Mouse (Mus musculus) CH12.LX (cell line): Measurements from ENCODE around the gene Sox2.
A peak's percentile ranks its signal among the peaks of the same experiment; 100 is the strongest.

Experiments
- CTCF ChIP-seq, 2 experiments: IDR thresholded peaks in 1 of 2; conservative IDR thresholded peaks in 1 of 2; 2 replicates each; pipeline ENCODE4 v1.5.1; 2011 to 2012; ENCODE audit warnings: low read depth in 2 of 2, low read length in 2 of 2, improper control_type of control experiment in 1 of 2, inconsistent platforms in 1 of 2, mild to moderate bottlenecking in 1 of 2, moderate library complexity in 1 of 2
- ELF1 ChIP-seq: IDR thresholded peaks from 2 replicates; pipeline ENCODE4 v1.6.1; 2014; ENCODE audit warnings: low read depth, mild to moderate bottlenecking, inconsistent platforms, low read length, improper control_type of control experiment
- EP300 ChIP-seq: IDR thresholded peaks from 2 replicates; pipeline ENCODE4 v1.6.1; 2011; ENCODE audit warnings: low read length, improper control_type of control experiment
- GABPA ChIP-seq: IDR thresholded peaks from 2 replicates; pipeline ENCODE4 v1.6.1; 2012; ENCODE audit warnings: low read depth, low read length, improper control_type of control experiment, inconsistent platforms; ENCODE audit not compliant: insufficient replicate concordance
- MAFK ChIP-seq: IDR thresholded peaks from 2 replicates; pipeline ENCODE4 v1.6.1; 2011; ENCODE audit warnings: low read length, improper control_type of control experiment; ENCODE audit not compliant: insufficient replicate concordance
- RAD21 ChIP-seq: IDR thresholded peaks from 2 replicates; pipeline ENCODE4 v1.6.1; 2011; ENCODE audit warnings: low read depth, mild to moderate bottlenecking, low read length, improper control_type of control experiment, moderate library complexity

GRCm38 (mm10) chr3:34639031-34639872 is 11.0 kb upstream of the Sox2 start:
- TF ChIP-seq MAFK = no peak
- TF ChIP-seq EP300 = no peak
- no peak for TF ChIP-seq ELF1
- TF ChIP-seq GABPA = no peak
- TF ChIP-seq CTCF (conservative IDR thresholded peaks at IDR 0.05 in 1 of 2, IDR thresholded peaks at IDR 0.05 in 1 of 2; ENCODE audit: low read depth in 2 of 2, low read length in 2 of 2) = 0 out of 4 replicates have a peak, but pooled peaks of 1 of the 2 experiments have one; percentile 9
- TF ChIP-seq RAD21 = no peak
